Mouse (Mus musculus) stomach, embryonic 16.5 days (tissue): ENCODE results near the gene Ddrgk1. TPM values are rescaled to one million over a fixed set of nuclear protein-coding genes. Genes with fewer than 3 reads are reported as not detected.

Experiments
- ATAC-seq: fragments of 200-750 bp; cut with Nextera tagmentation; 2 replicates; pipeline ENCODE4 v1.8.0; 2017; ENCODE audit warnings: moderate number of reproducible peaks, moderate TSS enrichment; ENCODE audit not compliant: insufficient read depth, low FRiP score
- H3K27ac ChIP-seq: fragments of 300-500 bp; sonication (generic); 2 replicates; pipeline ENCODE4 v1.5.1; 2014; ENCODE audit warnings: low read length
- H3K27me3 ChIP-seq: fragments of 300-500 bp; sonication (generic); 2 replicates; pipeline ENCODE4 v1.6.1; 2014; ENCODE audit warnings: low read length, control low read depth, mixed read lengths; ENCODE audit not compliant: control insufficient read depth, insufficient read depth
- H3K36me3 ChIP-seq: fragments of 300-500 bp; sonication (generic); 2 replicates; pipeline ENCODE4 v1.6.1; 2014; ENCODE audit warnings: low read length; ENCODE audit not compliant: control insufficient read depth, insufficient read depth
- H3K4me1 ChIP-seq: fragments of 300-500 bp; sonication (generic); 2 replicates; pipeline ENCODE4 v1.6.1; 2014; ENCODE audit warnings: low read length, control low read depth, mixed read lengths; ENCODE audit not compliant: control insufficient read depth, insufficient read depth
- H3K4me2 ChIP-seq: fragments of 300-500 bp; sonication (generic); 2 replicates; pipeline ENCODE4 v1.6.1; 2014; ENCODE audit warnings: low read depth, low read length, mixed read lengths
- H3K4me3 ChIP-seq: fragments of 300-500 bp; sonication (generic); replicated peaks from 2 replicates; pipeline ENCODE4 v1.5.1; 2014; ENCODE audit warnings: mild to moderate bottlenecking, low read length
- H3K9ac ChIP-seq: fragments of 300-500 bp; sonication (generic); 2 replicates; pipeline ENCODE4 v1.6.1; 2014; ENCODE audit warnings: low read length
- H3K9me3 ChIP-seq: fragments of 300-500 bp; sonication (generic); replicated peaks from 2 replicates; pipeline ENCODE4 v1.6.1; 2016; ENCODE audit warnings: low read length, control low read depth; ENCODE audit not compliant: control insufficient read depth
- WGBS: fragments of 180-500 bp; shearing (Covaris S2); extraction: QIAGEN DNeasy Blood & Tissue Kit; methylation state at CpG from one replicate; pipeline ENCODE4 v1.1.7; 2014; 5-methylcytosine and 5-hydroxymethylcytosine counted together
- polyA plus RNA-seq: library from polyadenylated mRNA; unstranded; fragments of >200 nt; fragmentation: Nextera tagmentation; extraction: Ambion mirVana; gene quantifications from 2 replicates; pipeline ENCODE4 v1.2.1, GENCODE M21; 2015

The Ddrgk1 gene
- polyA plus RNA-seq, 1 experiment from 2014 or later, result 78.6 TPM

DNA sequence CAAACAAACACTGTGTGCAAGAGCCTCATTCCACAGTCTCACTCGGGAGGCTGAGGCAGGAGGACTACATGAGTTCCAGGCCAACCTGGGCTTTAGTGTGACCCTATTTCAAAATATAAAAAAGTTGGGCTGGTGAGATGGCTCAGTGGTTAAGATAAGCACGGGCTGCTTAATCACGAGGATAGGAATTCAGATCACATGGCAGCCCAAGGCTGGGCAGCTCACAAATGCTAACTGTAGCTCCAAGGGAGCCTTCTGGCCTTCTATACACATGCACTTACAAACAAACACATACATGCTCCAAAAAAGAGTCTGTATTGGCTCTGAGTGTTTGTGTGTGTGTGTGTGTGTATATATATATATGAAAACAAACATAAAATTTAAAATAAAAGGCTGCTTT, 29.1 kb upstream of the Ddrgk1 start:
- ATAC-seq, result no peak
- Histone ChIP-seq H3K9ac (no peak overlapping the region), H3K4me3 (no peak overlapping the region), H3K4me2 (no peak overlapping the region), H3K36me3 (no peaks in the 10 kb centered on the region), H3K27me3 (peaks cover 20% of the 10 kb centered on the region), H3K27ac (no peak overlapping the region), H3K9me3 (no peaks in the 10 kb centered on the region), H3K4me1 (peaks cover 7% of the 10 kb centered on the region; the same call in 1 of the 2 replicates)
- WGBS, result 42% methylated on average over 3 of the region's 3 CpGs

DNA sequence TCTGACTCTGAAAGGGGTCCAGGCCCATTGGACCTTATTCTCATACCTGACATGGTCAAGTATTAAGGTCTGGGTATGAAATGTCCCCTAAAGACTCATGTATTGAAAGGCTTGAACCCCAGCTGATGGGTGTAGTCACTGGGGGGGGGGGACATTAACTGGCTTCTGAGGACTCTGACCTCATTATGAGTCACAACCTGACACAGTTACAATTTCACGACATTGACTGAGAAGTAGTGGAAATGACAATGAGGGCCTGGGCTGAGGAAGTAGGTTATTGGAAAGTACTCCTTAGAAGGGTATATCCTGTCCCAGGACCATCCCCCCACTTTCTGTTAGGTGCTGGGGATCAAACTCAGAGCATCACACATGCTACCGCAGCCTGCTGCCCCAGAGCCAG, 24.6 kb upstream of the Ddrgk1 start:
- no peaks in the 10 kb centered on the region for H3K9me3 ChIP-seq
- H3K4me1 ChIP-seq, result no peaks in the 10 kb centered on the region
- H3K4me3 ChIP-seq, result no peak overlapping the region
- no peak for ATAC-seq
- WGBS, result 72% methylated on average over 2 of the region's 2 CpGs
- H3K27ac ChIP-seq, result no peak overlapping the region
- no peaks in the 10 kb centered on the region for H3K36me3 ChIP-seq
- no peak overlapping the region for H3K9ac ChIP-seq
- no peak overlapping the region for H3K4me2 ChIP-seq
- H3K27me3 ChIP-seq, result no peaks in the 10 kb centered on the region

- no peaks in the 10 kb centered on the region for H3K9me3 ChIP-seq
- no peaks in the 10 kb centered on the region for H3K27me3 ChIP-seq
- no peaks in the 10 kb centered on the region for H3K4me1 ChIP-seq
- H3K4me3 ChIP-seq, result no peak overlapping the region
- 83% methylated on average over 9 of the region's 9 CpGs for WGBS
- ATAC-seq, result no peak
- 0 out of 2 replicates have a peak, but pooled peaks cover 3% of the 10 kb centered on the region for H3K36me3 ChIP-seq
- no peak overlapping the region for H3K9ac ChIP-seq
- no peak overlapping the region for H3K4me2 ChIP-seq
- H3K27ac ChIP-seq, result no peak overlapping the region
These were observed 21.0 kb upstream of the Ddrgk1 start for GRCm38 (mm10) chr2:130685426-130685825.

GRCm38 (mm10) chr2:130681531-130681930, 17.1 kb upstream of the Ddrgk1 start:
- H3K27ac ChIP-seq, result no peak overlapping the region
- 84% methylated on average over 3 of the region's 3 CpGs for WGBS
- peaks cover 12% of the 10 kb centered on the region for H3K36me3 ChIP-seq

GRCm38 (mm10) chr2:130679899-130680298, 15.4 kb upstream of the Ddrgk1 start:
- WGBS, result 91% methylated on average over 6 of the region's 6 CpGs
- no peak for ATAC-seq
- H3K4me2 ChIP-seq, result no peak overlapping the region

More at GRCm38 (mm10) chr2:130681531-130681930, 17.1 kb upstream of the Ddrgk1 start:
- Histone ChIP-seq H3K9me3 (no peaks in the 10 kb centered on the region), H3K4me1 (no peaks in the 10 kb centered on the region), H3K9ac (no peak overlapping the region), H3K27me3 (no peaks in the 10 kb centered on the region), H3K4me3 (no peak overlapping the region), H3K4me2 (no peak overlapping the region)
- no peak for ATAC-seq

DNA sequence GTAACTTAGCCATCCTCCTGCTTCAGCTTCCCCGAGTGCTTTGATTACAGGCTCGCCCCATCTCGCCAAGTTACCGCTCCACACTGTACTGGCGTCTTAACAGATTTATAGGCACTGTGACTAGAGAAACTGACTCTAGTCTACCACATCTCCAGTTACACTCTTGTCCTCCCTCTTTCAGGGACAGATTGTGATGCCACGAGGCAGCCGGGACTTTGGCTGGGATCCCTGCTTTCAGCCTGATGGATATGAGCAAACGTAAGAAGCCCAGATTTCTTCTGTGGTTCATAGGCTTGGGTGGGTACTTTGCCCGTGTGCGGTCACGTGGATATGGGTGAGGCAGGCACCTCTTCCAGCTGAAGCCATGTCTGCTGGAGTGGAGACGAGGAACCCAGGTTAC, 14.7 kb upstream of the Ddrgk1 start:
- Histone ChIP-seq H3K27ac (no peak overlapping the region), H3K4me1 (no peaks in the 10 kb centered on the region), H3K4me3 (no peak overlapping the region), H3K9ac (no peak overlapping the region), H3K4me2 (no peak overlapping the region), H3K9me3 (no peaks in the 10 kb centered on the region), H3K27me3 (no peaks in the 10 kb centered on the region), H3K36me3 (peaks cover 17% of the 10 kb centered on the region)
- no peak for ATAC-seq
- 91% methylated on average over 12 of the region's 12 CpGs for WGBS

More at GRCm38 (mm10) chr2:130679899-130680298, 15.4 kb upstream of the Ddrgk1 start:
- H3K27me3 ChIP-seq, result no peaks in the 10 kb centered on the region
- H3K9me3 ChIP-seq, result no peaks in the 10 kb centered on the region
- peaks cover 17% of the 10 kb centered on the region for H3K36me3 ChIP-seq
- no peak overlapping the region for H3K27ac ChIP-seq
- H3K9ac ChIP-seq, result no peak overlapping the region
- H3K4me3 ChIP-seq, result no peak overlapping the region
- no peaks in the 10 kb centered on the region for H3K4me1 ChIP-seq

DNA sequence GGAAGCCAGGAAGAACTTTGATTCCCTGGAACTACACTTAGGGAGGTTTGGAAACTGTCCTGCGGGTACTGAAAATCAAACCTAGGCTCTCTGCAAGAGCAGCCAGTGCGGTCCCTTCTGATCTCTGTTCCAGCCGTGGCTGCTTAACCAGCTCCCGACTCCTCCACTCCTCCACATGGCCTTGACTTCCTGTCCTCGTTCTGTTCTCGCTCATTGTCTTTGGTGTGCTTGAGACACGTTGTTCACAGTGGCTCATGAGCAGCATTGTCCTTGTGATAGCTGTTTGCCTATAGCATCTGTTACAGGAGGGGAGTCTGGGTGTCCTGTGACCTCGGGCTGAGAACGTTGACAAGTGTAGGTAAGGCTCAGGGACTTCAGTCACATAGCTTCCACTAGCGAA, 12.8 kb upstream of the Ddrgk1 start:
- Histone ChIP-seq H3K4me3 (no peak overlapping the region), H3K9ac (no peak overlapping the region), H3K27ac (no peak overlapping the region), H3K9me3 (no peaks in the 10 kb centered on the region), H3K27me3 (no peaks in the 10 kb centered on the region), H3K4me1 (no peaks in the 10 kb centered on the region), H3K36me3 (peaks cover 21% of the 10 kb centered on the region), H3K4me2 (no peak overlapping the region)
- no peak for ATAC-seq
- 83% methylated on average over 10 of the region's 10 CpGs for WGBS

DNA sequence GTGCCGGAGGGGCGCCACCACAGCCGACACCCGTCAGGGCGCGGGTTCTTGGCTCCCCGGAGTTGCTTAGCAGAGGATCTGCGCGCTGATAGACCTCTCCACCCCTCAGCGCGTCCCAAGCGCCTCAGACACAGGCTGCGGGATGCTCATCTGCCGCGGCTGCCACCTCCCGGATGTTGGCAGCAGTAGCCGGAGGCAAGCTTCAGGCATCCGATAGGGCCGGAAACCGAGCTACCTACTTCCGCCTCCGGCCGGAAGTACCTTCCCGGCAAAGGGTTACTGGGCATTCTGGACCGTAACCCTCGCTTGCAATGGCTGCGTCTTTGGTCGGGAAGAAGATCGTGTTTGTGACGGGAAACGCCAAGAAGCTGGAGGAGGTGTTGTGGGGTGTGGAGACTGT, 3.1 kb upstream of the Ddrgk1 start, which contains the start of gene Itpa:
Gene Itpa, plus strand, starts transcription at position 52 of the 400 bp plus-strand sequence.
- Histone ChIP-seq H3K27ac (peak within 1 kb of the TSS; percentile 81), H3K36me3 (no peaks in the 10 kb centered on the region), H3K9me3 (no peaks in the 10 kb centered on the region), H3K4me1 (peaks cover 20% of the 10 kb centered on the region), H3K4me2 (peak within 1 kb of the TSS; percentile 86), H3K4me3 (peak within 1 kb of the TSS; percentile 72), H3K27me3 (no peaks in the 10 kb centered on the region), H3K9ac (peak within 1 kb of the TSS; percentile 83)
- WGBS, result under 1% methylated on average over 31 of the region's 31 CpGs
- peak; percentile 52 for ATAC-seq

- Histone ChIP-seq H3K27me3 (no peaks in the 10 kb centered on the region), H3K4me1 (peaks cover 20% of the 10 kb centered on the region), H3K27ac (no peak overlapping the region), H3K4me3 (peak overlapping the region; percentile 69), H3K4me2 (peak overlapping the region; percentile 62), H3K36me3 (peaks cover 7% of the 10 kb centered on the region; the same call in 1 of the 2 replicates), H3K9me3 (no peaks in the 10 kb centered on the region), H3K9ac (peak overlapping the region; percentile 92)
- no peak for ATAC-seq
- 91% methylated on average over 11 of the region's 11 CpGs for WGBS
These were observed 1.1 kb downstream of the Ddrgk1 start for GRCm38 (mm10) chr2:130663342-130663741.
